ENCODE assay signal across 17 mouse cellular contexts in the genomic region with DNA sequence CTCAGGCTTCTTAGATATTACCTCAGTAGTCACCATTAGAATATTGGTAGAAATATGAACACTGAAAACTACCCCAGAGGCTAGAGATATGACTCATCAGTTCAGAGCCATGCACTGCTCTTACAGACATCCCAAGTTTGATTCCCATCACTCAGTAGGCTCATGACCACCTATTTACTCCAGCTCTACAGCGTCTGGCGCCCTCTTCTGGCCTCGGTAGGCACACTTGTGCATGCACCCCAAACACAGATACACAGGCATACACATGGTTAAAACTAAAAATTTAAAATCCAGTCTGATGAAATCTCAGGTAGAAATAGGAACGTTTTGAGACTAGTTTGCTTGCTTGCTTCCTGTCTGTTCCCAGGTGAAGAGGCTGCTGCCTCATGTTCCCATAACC.
DNase-seq lines count a peak whose midpoint lies in the region; ATAC-seq and TF ChIP-seq lines count a peak whose summit lies in the region.
"Had no signal": no experiment of that assay in that cellular context is flagged by ENCODE, and none has a peak within 500 bp of the region (broad histone marks: within the 10 kb centered on the region; RNA-seq: fewer than 3 reads in every experiment).

No protein-coding gene starts in this region.

- TF ChIP-seq CTCF in hindbrain, postnatal 0 days (IDR thresholded peaks at IDR 0.05; ENCODE audit: low read depth) = peak; percentile 33
- TF ChIP-seq CTCF in liver, postnatal 0 days (IDR thresholded peaks at IDR 0.05; ENCODE audit: low read depth) = 0 out of 2 replicates have a peak, but pooled peaks have one; percentile 15
- TF ChIP-seq CTCF in MEL (IDR thresholded peaks at IDR 0.05 in 2 of 3, conservative IDR thresholded peaks at IDR 0.05 in 1 of 3; ENCODE audit: control insufficient read depth in 1 of 3, insufficient read depth in 1 of 3, low read depth in 2 of 3, low read length in 3 of 3, poor library complexity in 1 of 3, severe bottlenecking in 1 of 3) = peak; percentile 12 to 50 (median 21); a peak in 4 of 6 replicates
- no peak for TF ChIP-seq CTCF in heart, adult 2 months (IDR thresholded peaks at IDR 0.05)

- no peak overlapping the region for H3K4me2 ChIP-seq in hindbrain, postnatal 0 days (ENCODE audit: low read depth, low read length)
- H3K4me2 ChIP-seq in liver, postnatal 0 days (ENCODE audit: low read depth, low read length) = no peak overlapping the region
- no peak overlapping the region for H3K4me2 ChIP-seq in liver, embryonic 11.5 days
- H3K4me2 ChIP-seq: forebrain, embryonic 13.5 days; hindbrain, embryonic 14.5 days; limb, embryonic 15.5 days had no signal

- ATAC-seq in hindbrain, postnatal 0 days = no peak
- no peak for ATAC-seq in liver, postnatal 0 days
- ATAC-seq in liver, embryonic 11.5 days (replicated peaks; ENCODE audit: low FRiP score) = no peak
- ATAC-seq: forebrain, embryonic 13.5 days had no signal

- no peak; the same call in 1 of the 2 replicates for TF ChIP-seq RAD21 in MEL (IDR thresholded peaks at IDR 0.05; ENCODE audit: low read depth, low read length)

- no peak for TF ChIP-seq POLR2A in MEL (IDR thresholded peaks at IDR 0.05; ENCODE audit: control insufficient read depth in 1 of 2, insufficient read depth in 1 of 2, low read depth in 1 of 2, low read length in 2 of 2, poor library complexity in 1 of 2)
- TF ChIP-seq POLR2A in heart, adult 2 months (IDR thresholded peaks at IDR 0.05; ENCODE audit: insufficient read depth, low read depth, low read length) = no peak

- H3K27ac ChIP-seq in hindbrain, postnatal 0 days = no peak overlapping the region
- H3K27ac ChIP-seq in hindbrain, embryonic 10.5 days = no peak overlapping the region
- H3K27ac ChIP-seq in liver, postnatal 0 days (ENCODE audit: low read depth) = no peak overlapping the region
- H3K27ac ChIP-seq in liver, embryonic 11.5 days (ENCODE audit: low read depth, low read length) = no peak overlapping the region
- no peak overlapping the region for H3K27ac ChIP-seq in MEL (ENCODE audit: control insufficient read depth, low read depth, low read length)
- H3K27ac ChIP-seq in embryonic facial prominence, embryonic 10.5 days (replicated peaks) = no peak overlapping the region
- no peak overlapping the region for H3K27ac ChIP-seq in heart, adult 2 months
- H3K27ac ChIP-seq: forebrain, embryonic 13.5 days; hindbrain, embryonic 14.5 days; limb, embryonic 15.5 days had no signal

- H3K4me1 ChIP-seq in hindbrain, postnatal 0 days (ENCODE audit: insufficient read depth, low read length) = no peaks in the 10 kb centered on the region
- no peaks in the 10 kb centered on the region for H3K4me1 ChIP-seq in hindbrain, embryonic 10.5 days (replicated peaks)
- no peaks in the 10 kb centered on the region for H3K4me1 ChIP-seq in liver, postnatal 0 days (ENCODE audit: insufficient read depth)
- H3K4me1 ChIP-seq in liver, embryonic 11.5 days (replicated peaks; ENCODE audit: control insufficient read depth, insufficient read depth, low read length) = no peaks in the 10 kb centered on the region
- H3K4me1 ChIP-seq in MEL (ENCODE audit: control insufficient read depth in 1 of 2, insufficient read depth in 2 of 2, low read length in 2 of 2) = no peaks in the 10 kb centered on the region
- H3K4me1 ChIP-seq in embryonic facial prominence, embryonic 10.5 days = no peaks in the 10 kb centered on the region
- H3K4me1 ChIP-seq in heart, adult 2 months (ENCODE audit: control insufficient read depth, insufficient read depth, low read length) = no peaks in the 10 kb centered on the region
- H3K4me1 ChIP-seq: forebrain, embryonic 13.5 days; limb, embryonic 15.5 days had no signal

- H3K36me3 ChIP-seq in hindbrain, postnatal 0 days (ENCODE audit: insufficient read depth, low read length) = no peaks in the 10 kb centered on the region
- no peaks in the 10 kb centered on the region for H3K36me3 ChIP-seq in hindbrain, embryonic 10.5 days
- no peaks in the 10 kb centered on the region for H3K36me3 ChIP-seq in liver, postnatal 0 days (replicated peaks; ENCODE audit: insufficient read depth, low read length)
- H3K36me3 ChIP-seq in liver, embryonic 11.5 days (ENCODE audit: control insufficient read depth, insufficient read depth, low read length) = no peaks in the 10 kb centered on the region
- H3K36me3 ChIP-seq in MEL (ENCODE audit: control insufficient read depth in 1 of 2, insufficient read depth in 2 of 2, low read length in 2 of 2) = no peaks in the 10 kb centered on the region
- no peaks in the 10 kb centered on the region for H3K36me3 ChIP-seq in embryonic facial prominence, embryonic 10.5 days (replicated peaks)
- H3K36me3 ChIP-seq in heart, adult 2 months (ENCODE audit: control insufficient read depth, insufficient read depth, low read length) = no peaks in the 10 kb centered on the region
- H3K36me3 ChIP-seq: limb, embryonic 15.5 days had no signal

- no peak overlapping the region for H3K9ac ChIP-seq in hindbrain, postnatal 0 days (replicated peaks; ENCODE audit: low read length)
- no peak overlapping the region for H3K9ac ChIP-seq in liver, postnatal 0 days (replicated peaks)
- no peak overlapping the region for H3K9ac ChIP-seq in liver, embryonic 11.5 days (ENCODE audit: low read depth, low read length)
- H3K9ac ChIP-seq in MEL (ENCODE audit: control insufficient read depth, low read depth, low read length, poor library complexity, severe bottlenecking) = no peak overlapping the region
- H3K9ac ChIP-seq in heart, adult 2 months (ENCODE audit: low read depth, low read length) = no peak overlapping the region
- H3K9ac ChIP-seq: forebrain, embryonic 13.5 days; hindbrain, embryonic 14.5 days; limb, embryonic 15.5 days had no signal

- DNase-seq in hindbrain, postnatal 0 days (ENCODE audit: low spot score) = no peak
- no peak for DNase-seq in hindbrain, embryonic 10.5 days (ENCODE audit: low spot score)
- DNase-seq in liver, postnatal 0 days = no peak
- no peak for DNase-seq in liver, embryonic 11.5 days (ENCODE audit: low spot score)
- DNase-seq in 416B (ENCODE audit: low read depth) (peak; percentile 7), MEL (ENCODE audit: low read depth, low spot score) (peak; percentile 4)
- no peak for DNase-seq in embryonic facial prominence, embryonic 10.5 days (ENCODE audit: low spot score)
- DNase-seq in heart, adult 2 months = no peak
- DNase-seq: adrenal gland, adult 2 months; cerebellum, adult 8-10 months; embryo, embryonic 11 days; heart, postnatal 10 days; kidney, adult 18-20 months; lung, postnatal 10 days had no signal

- 72% methylated on average over 4 of the region's 4 CpGs for WGBS in hindbrain, postnatal 0 days
- 72% methylated on average over 4 of the region's 4 CpGs for WGBS in hindbrain, embryonic 10.5 days
- 56% methylated on average over 4 of the region's 4 CpGs for WGBS in liver, postnatal 0 days (ENCODE audit: insufficient replicate concordance)
- WGBS in liver, embryonic 11.5 days = 53% methylated on average over 4 of the region's 4 CpGs
- 72% methylated on average over 4 of the region's 4 CpGs for WGBS in embryonic facial prominence, embryonic 10.5 days
- WGBS in heart, adult 2 months = 66% methylated on average over 4 of the region's 4 CpGs

- no peak overlapping the region for H3K4me3 ChIP-seq in hindbrain, postnatal 0 days (ENCODE audit: low read length)
- no peak overlapping the region for H3K4me3 ChIP-seq in hindbrain, embryonic 10.5 days
- H3K4me3 ChIP-seq in liver, postnatal 0 days (ENCODE audit: low read depth, low read length) = no peak overlapping the region
- H3K4me3 ChIP-seq in liver, embryonic 11.5 days (ENCODE audit: low read depth, low read length) = no peak overlapping the region
- no peak overlapping the region for H3K4me3 ChIP-seq in MEL (ENCODE audit: control insufficient read depth in 1 of 2, insufficient read depth in 1 of 2, low read depth in 2 of 2, low read length in 2 of 2)
- H3K4me3 ChIP-seq in embryonic facial prominence, embryonic 10.5 days = no peak overlapping the region
- H3K4me3 ChIP-seq in heart, adult 2 months = no peak overlapping the region
- H3K4me3 ChIP-seq: forebrain, embryonic 13.5 days; limb, embryonic 15.5 days had no signal

- TF ChIP-seq EP300 in liver, postnatal 0 days (IDR thresholded peaks at IDR 0.05; ENCODE audit: low read depth) = no peak
- TF ChIP-seq EP300 in MEL (IDR thresholded peaks at IDR 0.05; ENCODE audit: low read depth in 1 of 2, low read length in 2 of 2) = no peak
- no peak for TF ChIP-seq EP300 in heart, adult 2 months (IDR thresholded peaks at IDR 0.05; ENCODE audit: insufficient read depth, low read depth, low read length)

- H3K9me3 ChIP-seq in hindbrain, postnatal 0 days (ENCODE audit: low read length) = no peaks in the 10 kb centered on the region
- 0 out of 2 replicates have a peak, but pooled peaks cover 2% of the 10 kb centered on the region for H3K9me3 ChIP-seq in hindbrain, embryonic 10.5 days
- no peaks in the 10 kb centered on the region for H3K9me3 ChIP-seq in liver, postnatal 0 days (ENCODE audit: low read length)
- no peaks in the 10 kb centered on the region for H3K9me3 ChIP-seq in liver, embryonic 11.5 days (ENCODE audit: control insufficient read depth, low read length)
- no peaks in the 10 kb centered on the region for H3K9me3 ChIP-seq in MEL (replicated peaks; ENCODE audit: insufficient read depth, low read length)
- no peaks in the 10 kb centered on the region for H3K9me3 ChIP-seq in embryonic facial prominence, embryonic 10.5 days
- H3K9me3 ChIP-seq: limb, embryonic 15.5 days had no signal

- intact Hi-C loops in heart, adult 2 months (cut with DNase I) = no loop called here

- H3K79me2 ChIP-seq in MEL (ENCODE audit: control insufficient read depth, insufficient read depth, low read length, poor library complexity) = no peaks in the 10 kb centered on the region
- H3K79me2 ChIP-seq in heart, adult 2 months (replicated peaks; ENCODE audit: control insufficient read depth, insufficient read depth, low read length) = no peaks in the 10 kb centered on the region

- no peaks in the 10 kb centered on the region for H3K27me3 ChIP-seq in hindbrain, postnatal 0 days (ENCODE audit: insufficient read depth, low read length)
- no peaks in the 10 kb centered on the region for H3K27me3 ChIP-seq in hindbrain, embryonic 10.5 days (ENCODE audit: insufficient read depth, poor library complexity, severe bottlenecking)
- H3K27me3 ChIP-seq in liver, postnatal 0 days (ENCODE audit: insufficient read depth, low read length) = no peaks in the 10 kb centered on the region
- H3K27me3 ChIP-seq in liver, embryonic 11.5 days (replicated peaks; ENCODE audit: control insufficient read depth, insufficient read depth, low read length) = no peaks in the 10 kb centered on the region
- H3K27me3 ChIP-seq in MEL (ENCODE audit: control insufficient read depth in 1 of 2, insufficient read depth in 2 of 2, low read length in 2 of 2) = no peaks in the 10 kb centered on the region
- H3K27me3 ChIP-seq in embryonic facial prominence, embryonic 10.5 days (replicated peaks; ENCODE audit: low read depth, poor library complexity, severe bottlenecking) = no peaks in the 10 kb centered on the region
- H3K27me3 ChIP-seq in heart, adult 2 months (ENCODE audit: control insufficient read depth, insufficient read depth, low read length) = no peaks in the 10 kb centered on the region
- H3K27me3 ChIP-seq: forebrain, embryonic 13.5 days; limb, embryonic 15.5 days had no signal

TF ChIP-seq in MEL, 35 proteins besides CTCF, POLR2A, EP300 and RAD21 (continues in another document):
- no peak for TF ChIP-seq TCF12 (IDR thresholded peaks at IDR 0.05; ENCODE audit: low read depth, low read length)
- TF ChIP-seq SIN3A (IDR thresholded peaks at IDR 0.05; ENCODE audit: low read length) = no peak

Comparison
In these comparisons a context has a peak if more than half of its experiments do, and no peak if none do; other contexts are left out.
1. DNase-seq: peak in 416B (single experiment) and MEL (single experiment); none in hindbrain, postnatal 0 days (single experiment), hindbrain, embryonic 10.5 days (single experiment), liver, postnatal 0 days (single experiment), liver, embryonic 11.5 days (single experiment), embryonic facial prominence, embryonic 10.5 days (single experiment) and heart, adult 2 months (0 of 2).